Mouse (Mus musculus) retina, postnatal 1 day (tissue): ENCODE measurements around the gene Klk1b27.
"Not testable (repeated sequence)": the region's sequence is repeated elsewhere in the genome, so short reads cannot be mapped to it uniquely, and the experiment has no call there.

Experiments
- DNase-seq: peaks from one replicate; pipeline ENCODE4 v3.0.0-alpha.2; 2012

The Klk1b27 gene

DNA sequence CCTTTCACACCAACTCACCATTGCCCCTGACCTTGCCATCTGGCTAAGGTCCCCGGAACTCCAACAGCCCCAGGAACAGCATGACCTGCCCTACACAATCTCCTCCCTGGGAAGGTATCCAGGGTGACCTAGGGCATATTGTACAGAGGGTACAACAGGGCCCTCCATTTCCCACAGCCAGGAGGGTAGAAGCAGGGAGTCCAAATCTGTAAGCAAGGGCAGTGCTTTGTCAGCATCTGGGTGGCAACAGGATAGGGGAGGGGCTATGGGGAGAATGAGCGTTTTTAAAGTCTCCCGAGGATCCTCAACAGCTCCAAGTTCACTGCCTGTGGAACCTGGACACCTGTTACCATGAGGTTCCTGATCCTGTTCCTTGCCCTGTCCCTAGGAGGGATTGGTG is at the start of gene Klk1b27:
Klk1b27 (plus strand) TSS at position 301 of the 400 bp plus-strand sequence.
- not testable (repeated sequence) for DNase-seq

DNA sequence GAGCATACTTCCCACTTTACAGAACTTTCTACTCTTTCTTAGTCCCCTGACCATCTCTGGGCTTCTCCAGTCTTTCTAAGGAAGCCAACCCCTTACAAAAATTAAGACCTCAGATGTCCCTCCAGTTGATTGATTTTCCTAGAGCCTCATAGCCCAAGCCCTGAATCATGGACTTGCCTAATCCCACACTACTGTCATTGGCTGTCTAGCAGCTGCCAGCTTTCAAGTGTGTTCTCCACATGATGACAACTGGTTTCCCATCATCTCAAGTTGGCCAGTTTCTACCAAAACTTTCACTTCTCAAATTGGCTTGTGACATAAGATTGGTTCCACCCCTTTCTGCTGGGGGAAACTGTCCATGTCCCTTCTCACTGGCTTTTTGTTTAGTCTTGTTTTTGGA is 47.2 kb upstream of the Klk1b27 start:
- DNase-seq: no peak

DNA sequence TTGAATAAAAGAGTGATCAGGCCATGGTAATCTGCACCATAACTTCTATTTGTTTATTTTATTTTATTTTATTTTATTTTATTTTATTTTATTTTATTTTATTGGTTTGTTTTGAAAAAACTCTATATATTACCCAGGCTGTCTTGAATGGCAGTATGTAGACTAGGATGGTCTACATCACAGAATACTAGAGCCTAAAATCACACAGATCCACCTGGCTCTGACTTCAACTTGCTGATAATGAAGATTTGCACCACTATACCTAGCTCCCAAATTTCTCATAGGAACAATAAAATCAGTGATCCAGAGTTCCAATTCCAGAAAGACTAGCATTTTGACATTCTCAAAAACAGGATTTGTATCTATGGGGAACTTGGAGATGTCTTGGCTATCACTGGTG is 40.2 kb upstream of the Klk1b27 start, which contains the start of gene Klk1b26:
Klk1b26 (plus strand) TSS at position 301 of the 400 bp plus-strand sequence.
- not testable (repeated sequence) for DNase-seq

DNA sequence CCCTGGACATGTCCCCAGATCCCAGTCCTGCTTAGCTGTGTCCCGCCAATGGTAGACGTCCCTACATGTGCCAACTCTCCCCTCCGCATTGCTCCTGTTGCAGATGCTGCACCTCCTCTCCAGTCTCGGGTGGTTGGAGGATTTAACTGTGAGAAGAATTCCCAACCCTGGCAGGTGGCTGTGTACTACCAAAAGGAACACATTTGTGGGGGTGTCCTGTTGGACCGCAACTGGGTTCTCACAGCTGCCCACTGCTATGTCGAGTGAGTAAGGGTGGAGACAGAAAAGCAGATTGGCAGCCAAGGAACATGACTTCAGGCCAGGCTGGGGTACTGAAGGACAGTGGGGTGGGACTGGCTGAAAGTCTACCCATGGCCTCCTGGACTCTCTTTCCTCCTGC is 37.4 kb upstream of the Klk1b27 start:
- not testable (repeated sequence) for DNase-seq

DNA sequence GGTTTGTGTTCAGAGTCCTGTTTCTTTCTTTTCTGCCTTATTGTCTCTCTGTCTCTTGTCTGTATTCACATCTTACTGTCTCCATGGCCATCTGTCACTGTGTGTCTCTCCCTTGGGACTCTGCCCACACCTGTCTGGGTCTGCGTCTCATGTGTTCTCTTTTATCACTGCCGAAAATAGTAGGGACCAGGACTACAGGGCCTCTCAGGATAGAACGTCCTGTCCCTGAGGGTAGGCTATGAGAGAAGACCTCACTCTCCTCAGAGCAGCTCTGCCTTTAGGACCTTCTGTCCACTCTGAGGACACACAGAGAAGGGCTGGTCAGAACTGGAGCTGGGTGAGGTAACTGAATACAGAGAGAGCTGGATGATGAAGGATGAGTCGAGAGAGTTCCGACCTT is 37.0 kb upstream of the Klk1b27 start:
- DNase-seq: no peak

DNA sequence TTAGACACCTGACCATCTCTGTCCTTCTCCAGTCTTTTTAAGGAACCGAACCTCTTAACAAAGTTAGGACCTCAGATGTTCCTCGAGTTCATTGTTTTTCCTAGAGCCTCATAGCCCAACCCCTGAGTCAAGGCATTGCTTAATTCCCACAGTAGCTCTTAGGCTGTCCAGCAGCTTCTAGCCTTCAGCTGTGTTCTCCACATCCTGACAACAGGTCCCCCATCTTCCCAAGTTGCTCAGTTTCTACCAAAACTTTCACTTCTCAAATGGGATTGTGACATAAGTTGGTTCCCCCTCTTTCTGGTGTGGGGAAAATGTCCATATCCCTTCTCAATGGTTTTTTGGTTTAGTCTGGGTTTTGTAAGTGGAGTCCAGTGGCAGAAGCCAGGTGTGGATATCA is 20.0 kb downstream of the Klk1b27 start:
- DNase-seq: no peak

DNA sequence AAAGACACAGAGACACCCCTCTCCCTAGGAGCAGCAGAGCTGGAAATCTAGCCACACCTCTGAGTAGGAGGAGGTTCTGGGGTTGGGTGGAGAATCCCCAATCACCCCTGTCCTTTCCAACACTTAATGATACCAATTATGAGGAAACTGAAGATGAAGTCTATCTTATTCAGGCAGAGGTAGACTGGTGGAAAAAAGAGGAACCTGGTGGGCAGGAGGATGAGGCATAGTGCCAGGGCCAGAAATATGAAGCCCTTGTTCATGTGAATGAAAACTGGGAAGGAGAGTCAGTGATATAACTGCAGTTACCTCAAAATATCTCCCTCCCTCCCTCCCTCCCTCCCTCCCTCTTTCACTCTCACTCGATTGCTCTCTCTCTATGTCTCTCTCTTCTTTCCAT is 25.6 kb downstream of the Klk1b27 start:
- DNase-seq: no peak

DNA sequence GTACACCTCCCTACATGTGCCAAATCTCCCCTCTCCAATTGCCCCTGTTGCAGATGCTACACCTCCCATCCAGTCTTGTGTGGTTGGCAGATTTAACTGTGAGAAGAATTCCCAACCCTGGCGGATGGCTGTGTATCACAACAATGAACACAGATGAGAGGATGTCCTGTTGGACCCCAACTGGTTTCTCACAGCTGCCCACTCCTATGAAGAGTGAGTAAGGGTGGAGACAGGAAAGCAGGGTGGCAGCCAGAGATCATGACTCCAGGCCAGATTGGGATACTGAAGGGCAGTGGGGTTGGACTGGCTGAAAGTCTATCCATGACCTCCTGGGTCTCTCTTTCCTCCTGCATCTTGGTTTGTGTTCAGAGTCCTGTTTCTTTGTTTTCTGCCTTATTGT is 44.0 kb downstream of the Klk1b27 start:
- no peak for DNase-seq

DNA sequence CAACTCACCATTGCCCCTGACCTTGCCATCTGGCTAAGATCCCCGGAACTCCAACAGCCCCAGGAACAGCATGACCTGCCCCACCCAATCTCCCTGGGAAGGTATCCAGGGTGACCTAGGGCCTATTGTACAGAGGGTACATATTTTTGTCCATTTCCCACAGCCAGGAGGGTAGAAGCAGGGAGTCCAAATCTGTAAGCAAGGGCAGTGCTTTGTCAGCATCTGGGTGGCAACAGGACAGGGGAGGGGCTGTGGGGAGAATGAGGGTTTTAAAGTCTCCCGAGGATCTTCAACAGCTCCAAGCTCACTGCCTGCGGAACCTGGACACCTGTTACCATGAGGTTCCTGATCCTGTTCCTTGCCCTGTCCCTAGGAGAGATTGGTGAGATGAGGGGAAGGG is 49.9 kb downstream of the Klk1b27 start, which contains the start of gene Klk1b21:
Klk1b21 (plus strand) TSS at position 301 of the 400 bp plus-strand sequence.
- not testable (repeated sequence) for DNase-seq
